Mouse (Mus musculus): ENCODE results near the gene Elmod1.
A peak's percentile ranks its signal among the peaks of the same experiment; 100 is the strongest.

The Elmod1 gene

DNA sequence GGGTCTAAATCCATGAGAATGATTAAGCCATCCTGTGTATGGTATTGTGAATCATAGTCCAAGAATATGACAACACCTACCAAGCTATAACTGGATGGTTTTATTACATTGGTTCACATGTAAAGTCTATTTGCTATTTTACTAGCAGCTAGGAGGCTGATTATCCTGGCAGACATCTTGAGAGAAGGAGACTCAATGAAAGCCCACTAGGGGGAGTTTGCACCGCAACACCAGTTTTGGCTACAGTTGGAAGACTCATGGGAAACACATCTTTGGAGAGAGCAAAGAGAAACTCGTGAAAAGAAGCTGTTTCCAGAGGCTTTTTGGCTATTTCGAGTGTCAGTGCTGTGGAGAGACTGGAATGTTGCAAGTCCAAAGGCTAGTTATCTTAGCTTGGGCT lies 69.7 kb downstream of the Elmod1 start:
- no peak for DNase-seq

DNA sequence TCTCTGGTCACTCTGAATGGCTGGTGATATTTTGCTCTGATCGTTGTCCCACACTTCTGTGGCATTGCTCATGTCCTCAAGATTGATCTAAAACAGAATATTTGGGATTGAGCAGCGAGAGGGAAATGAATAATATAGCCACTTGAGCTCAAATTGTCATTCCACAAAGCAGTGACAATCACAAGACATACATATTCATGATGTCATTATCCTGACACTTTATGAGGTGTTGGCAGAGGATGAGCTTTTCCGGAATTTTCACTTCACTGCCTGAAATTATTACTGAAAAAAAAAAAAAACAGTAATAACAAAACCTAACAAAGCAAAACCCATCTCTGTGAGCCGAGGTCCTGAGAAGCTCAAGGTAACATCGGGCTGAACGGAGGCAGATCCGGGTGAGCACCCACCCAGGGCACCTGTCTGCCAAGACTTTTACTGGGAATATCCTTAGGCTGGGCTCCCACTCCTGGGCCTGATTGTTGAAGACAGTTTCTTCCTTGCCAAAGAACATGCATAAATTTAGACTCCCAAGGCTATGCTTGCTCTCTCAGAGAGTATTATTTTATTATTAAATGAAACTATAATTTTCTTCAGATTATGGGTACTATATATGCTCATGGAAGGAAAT lies 71.8 kb downstream of the Elmod1 start:
- no peak for DNase-seq

DNA sequence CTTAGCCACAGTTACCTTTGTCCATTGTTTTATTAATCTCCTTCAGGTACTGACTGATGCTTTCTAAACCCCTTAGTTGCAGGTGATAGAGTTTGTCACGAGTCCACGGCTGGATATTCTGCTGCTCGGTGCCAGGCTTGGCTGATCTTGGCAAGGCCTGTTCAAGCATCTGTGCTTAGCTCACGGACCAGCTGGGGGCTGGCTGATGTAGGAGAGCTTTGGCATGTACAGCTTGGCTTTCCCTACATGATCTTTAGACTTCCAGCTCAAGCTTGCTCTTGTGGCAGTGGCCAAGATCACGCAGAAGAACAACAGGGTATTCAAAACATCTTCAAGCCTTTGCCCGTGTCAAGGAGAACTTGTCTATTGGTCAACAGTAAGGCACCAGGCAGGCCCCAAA lies 75.3 kb downstream of the Elmod1 start:
- DNase-seq: no peak

DNA sequence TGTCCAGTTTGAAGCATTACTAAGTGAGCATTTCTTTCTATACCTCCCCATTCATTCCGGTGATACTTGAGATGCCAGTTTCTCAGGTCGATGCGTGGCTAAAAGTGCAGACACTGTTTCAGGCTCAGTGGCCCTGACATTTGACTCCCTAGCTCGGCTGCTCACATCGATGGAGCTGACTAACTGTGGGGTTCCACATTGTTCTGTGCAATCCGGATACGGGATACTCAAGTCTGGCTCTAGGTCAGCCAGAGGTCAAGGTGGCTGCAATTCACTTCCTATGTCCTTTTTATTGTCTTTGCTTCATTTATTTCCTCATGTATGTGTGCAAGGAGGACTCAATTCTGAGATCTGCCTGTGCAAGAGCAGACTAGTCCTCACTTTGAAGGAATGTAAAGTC lies 79.3 kb downstream of the Elmod1 start:
- DNase-seq: no peak

DNA sequence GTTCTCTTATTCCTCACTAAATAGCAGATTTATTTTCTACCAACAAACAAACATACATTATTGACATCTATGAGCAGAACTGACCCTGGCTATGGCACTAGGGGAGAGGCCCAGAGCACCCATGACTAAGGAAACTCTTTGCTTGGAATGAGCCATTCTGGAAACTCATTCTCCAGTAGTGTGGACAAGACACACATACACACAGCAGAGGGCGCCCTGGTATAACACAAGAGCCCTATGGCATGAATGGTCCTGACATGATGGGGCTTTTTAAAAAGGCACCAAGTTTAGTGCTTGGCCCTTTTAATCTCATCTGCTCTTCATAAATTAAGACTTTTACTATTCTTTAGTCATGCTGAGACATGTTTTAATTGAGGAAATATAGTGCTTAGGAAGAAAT lies 85.0 kb downstream of the Elmod1 start:
- peak; percentile 82 for DNase-seq

DNA sequence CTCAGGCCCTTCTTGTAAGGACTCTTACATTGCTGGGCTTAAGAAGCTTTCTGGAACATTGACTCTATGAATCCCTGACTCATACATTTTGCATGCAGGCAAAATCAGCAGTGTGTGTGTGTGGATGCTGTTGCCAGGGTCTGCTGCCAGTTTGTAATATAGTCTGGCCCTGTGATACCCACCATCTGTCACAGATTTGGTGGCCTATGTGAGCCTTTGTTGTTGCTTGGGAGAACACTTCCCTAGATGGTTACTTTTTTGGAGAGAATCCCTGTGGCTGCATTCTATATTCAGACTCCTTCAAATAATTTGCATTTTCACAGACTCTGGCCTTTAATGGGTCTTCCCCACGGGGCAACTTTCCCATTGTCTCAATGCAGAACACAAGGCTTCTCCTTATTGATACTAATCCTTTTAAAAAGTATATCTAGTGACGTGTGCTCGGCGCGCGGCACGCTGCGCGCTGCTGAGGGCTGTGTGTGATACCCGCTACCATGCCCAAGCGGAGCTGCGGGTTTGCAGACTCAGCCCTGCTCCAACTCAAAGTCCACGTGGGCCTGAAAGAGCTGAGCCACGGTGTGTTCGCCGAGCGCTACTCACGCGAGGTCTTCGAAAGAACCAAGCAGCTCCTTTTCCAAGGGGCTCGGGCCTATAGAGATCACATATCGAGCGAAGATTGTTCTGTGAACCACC lies 91.4 kb downstream of the Elmod1 start:
- no peak for DNase-seq

DNA sequence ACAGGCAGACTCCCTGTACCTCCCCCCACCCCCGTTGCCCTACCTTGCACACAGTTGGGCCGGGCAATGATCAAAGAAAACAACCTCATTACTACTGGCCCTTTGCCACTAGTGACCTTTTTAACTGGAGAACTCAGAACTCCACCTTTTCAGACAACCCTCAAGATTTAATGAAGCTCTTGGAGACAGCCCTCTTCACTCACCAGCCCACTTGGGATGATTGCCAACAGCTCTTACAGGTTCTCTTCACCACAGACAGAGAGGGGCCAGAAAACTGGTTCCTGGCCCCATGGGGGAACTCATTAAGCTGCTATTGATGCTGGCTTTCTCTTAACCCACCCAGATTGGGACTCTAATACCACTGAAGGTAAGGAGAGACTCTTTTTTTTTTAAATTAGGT lies 97.7 kb downstream of the Elmod1 start:
- DNase-seq: no peak

DNA sequence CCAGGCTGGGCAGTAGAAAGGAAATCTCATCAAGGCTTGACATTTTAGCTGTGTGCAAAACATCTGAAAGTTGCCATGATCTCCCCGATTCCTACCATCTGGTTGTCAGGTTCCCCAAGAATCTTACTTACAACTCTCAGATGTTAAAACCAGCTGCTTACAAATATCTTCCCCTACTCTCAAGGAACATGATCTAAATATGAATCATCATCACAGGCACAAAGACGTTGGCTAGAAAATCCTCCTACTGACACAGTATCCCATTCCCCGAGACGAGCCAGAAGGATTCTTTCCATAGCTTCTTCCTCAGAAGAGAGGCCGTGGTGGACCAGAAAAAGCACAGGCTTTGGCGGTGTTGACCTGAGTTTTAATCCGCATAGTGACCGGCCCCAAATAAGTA lies 101.9 kb downstream of the Elmod1 start:
- no peak for DNase-seq
